Mouse (Mus musculus) spleen, adult 2 months (tissue): ENCODE results near the gene Btnl2. TPM values are rescaled to one million over a fixed set of nuclear protein-coding genes. Genes with fewer than 3 reads are reported as not detected.

Experiments used
- DNase-seq, 2 experiments: peaks; one replicate each; pipeline versions ENCODE4 v3.0.0 to v3.0.0-alpha.2; 2012 to 2021; ENCODE audit warnings: low spot score in 2 of 2, low read depth in 1 of 2
- H3K27ac ChIP-seq: fragments of 200-500 bp; 2 replicates; pipeline ENCODE4 v1.5.1; 2012; ENCODE audit warnings: low read length, inconsistent platforms; ENCODE audit not compliant: insufficient read depth
- H3K27me3 ChIP-seq: fragments of 200-500 bp; 2 replicates; pipeline ENCODE4 v1.6.1; 2012; ENCODE audit warnings: mild to moderate bottlenecking, moderate library complexity, low read length, inconsistent platforms; ENCODE audit not compliant: control insufficient read depth, insufficient read depth
- H3K36me3 ChIP-seq: fragments of 200-500 bp; 2 replicates; pipeline ENCODE4 v1.6.1; 2012; ENCODE audit warnings: mild to moderate bottlenecking, low read length, inconsistent platforms; ENCODE audit not compliant: control insufficient read depth, insufficient read depth
- H3K4me1 ChIP-seq: fragments of 200-500 bp; 2 replicates; pipeline ENCODE4 v1.6.1; 2011; ENCODE audit warnings: inconsistent platforms; ENCODE audit not compliant: control insufficient read depth, insufficient read depth, insufficient read length
- H3K4me3 ChIP-seq: fragments of 200-500 bp; 2 replicates; pipeline ENCODE4 v1.5.1; 2011; ENCODE audit warnings: mild to moderate bottlenecking, inconsistent platforms; ENCODE audit not compliant: insufficient read depth, insufficient read length; ENCODE audit errors: extremely low read depth
- CTCF ChIP-seq: fragments of 200-500 bp; IDR thresholded peaks from 2 replicates; pipeline ENCODE4 v1.5.1; 2011; ENCODE audit warnings: mild to moderate bottlenecking, inconsistent platforms; ENCODE audit not compliant: insufficient read depth, insufficient read length, insufficient replicate concordance; ENCODE audit errors: extremely low read depth
- POLR2A ChIP-seq: fragments of 200-500 bp; IDR thresholded peaks from 2 replicates; pipeline ENCODE4 v1.6.1; 2011; ENCODE audit warnings: low read depth, low read length, inconsistent platforms
- WGBS: fragments of 180-500 bp; shearing (Covaris S2); methylation state at CpG from one replicate; pipeline ENCODE4 v1.1.7; 2018; 5-methylcytosine and 5-hydroxymethylcytosine counted together
- polyA plus RNA-seq: library from polyadenylated mRNA; depleted of rRNA; stranded (reverse); fragments of >200 nt; gene quantifications from 2 replicates; pipeline ENCODE4 v1.2.3, GENCODE M21; 2012

The Btnl2 gene
- polyA plus RNA-seq, 1 experiment, result 4.4 TPM

DNA sequence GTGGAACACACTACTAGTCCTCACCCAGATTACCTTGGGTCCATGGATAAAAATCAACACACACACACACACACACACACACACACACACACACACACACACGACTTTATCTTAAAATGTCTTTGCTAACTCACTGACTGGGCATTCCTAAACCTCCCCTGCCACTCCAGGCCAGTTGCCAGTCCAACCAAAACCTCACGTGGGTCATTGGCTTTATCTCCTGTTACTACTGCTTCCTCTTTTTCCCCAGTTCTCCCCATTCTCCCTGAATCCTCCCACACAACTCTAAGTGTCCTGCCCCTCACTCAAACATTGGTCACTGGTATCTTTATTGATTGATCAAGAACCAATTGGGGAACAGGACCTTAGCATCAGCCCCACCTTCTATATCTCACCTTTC, 37.3 kb upstream of the Btnl2 start:
- H3K4me3 ChIP-seq, result no peak overlapping the region
- WGBS, result 22% methylated on average over 2 of the region's 2 CpGs
- no peak overlapping the region for H3K27ac ChIP-seq
- peaks cover 36% of the 10 kb centered on the region for H3K36me3 ChIP-seq
- no peak for TF ChIP-seq POLR2A
- TF ChIP-seq CTCF, result no peak
- no peak for DNase-seq
- peaks cover under 1% of the 10 kb centered on the region; the same call in 1 of the 2 replicates for H3K4me1 ChIP-seq
- no peaks in the 10 kb centered on the region for H3K27me3 ChIP-seq

DNA sequence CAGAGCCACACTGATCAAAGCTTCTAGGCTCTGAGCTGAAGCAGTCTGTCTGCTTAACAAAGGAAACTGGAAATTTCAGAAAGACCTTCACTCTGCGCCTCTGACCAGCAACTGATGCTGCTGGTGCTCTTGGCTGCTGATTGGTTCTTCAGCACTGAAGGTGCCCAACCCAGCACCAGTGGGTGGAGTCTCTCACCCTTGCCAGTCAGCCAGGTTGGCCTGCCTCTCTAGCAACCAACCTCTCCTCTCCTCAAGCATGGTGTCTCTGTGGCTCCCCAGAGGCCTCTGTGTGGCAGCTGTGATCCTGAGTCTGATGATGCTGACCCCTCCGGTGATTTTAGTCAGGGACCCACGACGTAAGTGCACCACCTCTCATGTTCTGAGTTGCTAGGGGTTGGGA, 29.2 kb upstream of the Btnl2 start, which contains the start of gene H2-Eb2:
Gene H2-Eb2, plus strand, starts transcription at position 230 of the 400 bp plus-strand sequence.
- peak within 1 kb of the TSS; percentile 78 for H3K27ac ChIP-seq
- DNase-seq, result peak; percentile 73 to 81

GRCm38 (mm10) chr17:34326373-34326772, 28.2 kb upstream of the Btnl2 start:
- Histone ChIP-seq H3K27me3 (no peaks in the 10 kb centered on the region), H3K36me3 (no peaks in the 10 kb centered on the region; the same call in 1 of the 2 replicates), H3K27ac (peak overlapping the region; percentile 78), H3K4me1 (peaks cover 31% of the 10 kb centered on the region), H3K4me3 (peak overlapping the region; percentile 47)
- DNase-seq, result no peak
- 35% methylated on average over 3 of the region's 3 CpGs for WGBS
- TF ChIP-seq CTCF, result no peak
- no peak for TF ChIP-seq POLR2A

More for the DNA sequence above, 29.2 kb upstream of the Btnl2 start, which contains the start of gene H2-Eb2:
- peak within 1 kb of the TSS; percentile 47 for H3K4me3 ChIP-seq
- no peaks in the 10 kb centered on the region for H3K36me3 ChIP-seq
- H3K27me3 ChIP-seq, result no peaks in the 10 kb centered on the region
- WGBS, result 30% methylated on average over 4 of the region's 4 CpGs
- TF ChIP-seq POLR2A (peak; percentile 55), CTCF (no peak)
- peaks cover 27% of the 10 kb centered on the region for H3K4me1 ChIP-seq

DNA sequence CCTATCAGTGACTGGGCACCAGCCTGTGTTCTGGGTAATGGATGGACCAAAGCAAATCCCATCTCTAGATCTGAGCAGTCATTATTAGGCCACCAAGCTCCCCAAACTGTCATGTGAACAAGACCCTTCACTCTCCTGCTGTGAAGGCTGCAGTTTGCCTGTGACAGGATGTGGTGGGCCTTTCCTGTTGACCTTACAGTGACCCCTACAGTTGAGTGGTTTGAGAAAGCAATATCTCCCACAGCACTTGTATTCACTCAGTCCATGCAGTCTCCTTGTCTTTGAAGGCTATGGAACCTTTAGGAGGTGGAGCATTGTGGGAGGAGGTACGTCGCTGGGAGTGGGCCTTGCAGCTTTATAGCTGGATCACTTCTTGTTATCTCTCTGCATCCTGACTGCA, 24.8 kb upstream of the Btnl2 start:
- DNase-seq, result peak in 1 of 2 experiments; percentile 52
- H3K4me1 ChIP-seq, result peaks cover 31% of the 10 kb centered on the region
- H3K27me3 ChIP-seq, result no peaks in the 10 kb centered on the region
- peak overlapping the region; percentile 71 for H3K27ac ChIP-seq
- TF ChIP-seq CTCF (no peak), POLR2A (no peak)
- 10% methylated on average over 2 of the region's 2 CpGs for WGBS
- peaks cover 3% of the 10 kb centered on the region; the same call in 1 of the 2 replicates for H3K36me3 ChIP-seq
- peak overlapping the region; percentile 25; the same call in 1 of the 2 replicates for H3K4me3 ChIP-seq

- TF ChIP-seq POLR2A (no peak), CTCF (no peak)
- DNase-seq, result no peak
- 88% methylated on average over 1 of the region's 1 CpGs for WGBS
- peaks cover 25% of the 10 kb centered on the region for H3K4me1 ChIP-seq
- peak overlapping the region; percentile 6; the same call in 1 of the 2 replicates for H3K27ac ChIP-seq
- H3K36me3 ChIP-seq, result peaks cover 3% of the 10 kb centered on the region; the same call in 1 of the 2 replicates
- H3K4me3 ChIP-seq, result no peak overlapping the region
- no peaks in the 10 kb centered on the region for H3K27me3 ChIP-seq
These were observed 23.4 kb upstream of the Btnl2 start for GRCm38 (mm10) chr17:34331200-34331599.

DNA sequence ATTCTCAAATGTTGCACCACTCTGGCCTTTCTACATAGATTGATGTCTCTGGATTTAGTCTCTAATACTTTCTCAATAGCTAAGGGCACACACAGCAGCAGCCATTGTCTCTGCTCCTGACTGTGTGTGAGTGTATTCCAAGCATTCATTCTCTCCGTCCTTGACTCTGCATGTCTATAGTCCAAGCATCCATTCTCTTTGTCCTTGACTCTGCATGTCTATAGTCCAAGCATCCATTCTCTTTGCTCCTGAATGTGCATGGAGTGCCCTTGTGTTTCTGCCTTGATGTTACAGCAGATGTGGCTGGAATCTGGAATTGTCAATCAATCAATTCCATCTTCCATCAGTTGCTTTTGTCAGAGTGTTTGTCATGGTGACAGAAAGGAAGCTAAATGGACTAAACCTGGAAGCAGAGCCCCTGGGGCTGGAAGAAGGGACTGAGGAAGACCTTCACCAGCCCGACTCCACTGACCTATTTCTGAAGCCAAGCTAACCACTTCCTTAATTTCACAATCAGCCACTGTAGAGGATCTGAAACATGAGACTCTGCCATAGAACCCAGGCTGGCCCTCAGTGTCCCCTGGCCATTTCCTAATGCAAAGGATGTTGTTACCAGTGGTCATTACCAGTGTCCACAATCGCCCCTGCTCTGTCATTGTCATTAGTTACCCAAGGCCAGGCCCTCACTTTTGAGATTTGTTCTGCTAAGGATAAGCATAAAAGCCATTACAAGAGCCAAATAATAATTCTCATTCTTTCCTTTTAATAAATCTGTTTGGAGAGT, 13.8 kb upstream of the Btnl2 start:
- DNase-seq, result no peak
- TF ChIP-seq POLR2A, result no peak
- TF ChIP-seq CTCF, result no peak
- Histone ChIP-seq H3K4me3 (no peak overlapping the region), H3K4me1 (peaks cover 16% of the 10 kb centered on the region; the same call in 1 of the 2 replicates), H3K36me3 (no peaks in the 10 kb centered on the region; the same call in 1 of the 2 replicates), H3K27ac (no peak overlapping the region), H3K27me3 (no peaks in the 10 kb centered on the region)
- WGBS, result 34% methylated on average over 3 of the region's 3 CpGs

DNA sequence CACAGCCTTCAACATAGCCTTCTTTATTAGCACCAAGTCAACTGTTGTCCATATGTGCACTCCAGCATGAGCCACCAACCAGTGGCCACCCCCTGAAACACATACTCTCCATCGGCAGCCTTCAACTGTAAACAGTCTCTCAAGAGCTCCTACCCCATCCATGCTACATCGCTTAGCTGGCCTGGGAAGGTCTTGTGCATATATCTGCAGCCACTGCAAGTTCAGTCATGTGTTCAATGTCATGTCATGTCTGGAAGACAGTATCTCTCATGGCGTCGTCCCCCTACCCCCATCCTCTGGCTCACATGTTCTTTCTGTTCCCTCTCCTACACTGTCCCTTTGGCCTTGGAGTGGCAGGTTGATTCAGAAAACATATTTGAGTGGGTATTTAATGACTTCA, 9.7 kb upstream of the Btnl2 start:
- no peaks in the 10 kb centered on the region for H3K36me3 ChIP-seq
- no peak for TF ChIP-seq POLR2A
- DNase-seq, result no peak
- no peak overlapping the region for H3K27ac ChIP-seq
- 90% methylated on average over 4 of the region's 4 CpGs for WGBS
- no peaks in the 10 kb centered on the region for H3K27me3 ChIP-seq
- no peak overlapping the region for H3K4me3 ChIP-seq
- peaks cover 34% of the 10 kb centered on the region; the same call in 1 of the 2 replicates for H3K4me1 ChIP-seq
